Mouse (Mus musculus): Measurements from ENCODE around the gene Gm42906. TPM values are rescaled to one million over a fixed set of nuclear protein-coding genes. Genes with fewer than 3 reads are reported as not detected.

Gene Gm42906
- polyA plus RNA-seq, 2 experiments from 2014 or later = not detected

DNA sequence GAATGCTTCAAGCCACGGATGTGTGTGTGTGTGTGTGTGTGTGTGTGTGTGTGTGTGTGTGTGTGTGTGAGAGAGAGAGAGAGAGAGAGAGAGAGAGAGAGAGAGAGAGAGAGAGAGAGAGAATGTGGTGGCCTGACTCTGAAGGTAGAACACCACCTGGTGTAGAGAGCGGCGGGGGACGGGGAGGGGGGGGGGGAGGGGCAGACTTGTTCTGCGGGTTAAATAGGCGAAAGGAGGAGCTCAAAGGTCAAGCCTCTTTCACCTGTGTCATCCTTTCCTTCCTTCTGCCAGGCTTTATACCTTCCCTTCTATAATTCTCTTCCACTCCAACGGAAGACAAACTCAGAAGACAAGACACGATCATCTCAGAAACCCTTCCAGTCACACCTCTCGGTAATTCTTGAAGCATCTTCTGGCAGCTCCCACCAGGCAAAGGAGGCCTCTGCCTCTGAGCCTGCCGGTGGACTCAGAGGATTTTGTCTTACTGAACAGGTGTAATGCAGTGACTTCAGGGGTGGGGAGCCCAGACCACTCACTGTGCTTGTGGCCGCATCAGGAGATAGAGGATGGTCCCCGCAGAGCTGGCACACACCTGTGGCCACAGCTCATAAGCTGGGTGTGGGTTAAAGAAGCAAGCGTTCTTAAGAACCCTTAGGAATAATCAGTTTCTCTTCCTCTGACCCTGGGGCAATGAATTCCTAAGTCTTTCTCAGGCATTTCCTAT lies 195.2 kb downstream of the Gm42906 start:
- ATAC-seq = no peak

DNA sequence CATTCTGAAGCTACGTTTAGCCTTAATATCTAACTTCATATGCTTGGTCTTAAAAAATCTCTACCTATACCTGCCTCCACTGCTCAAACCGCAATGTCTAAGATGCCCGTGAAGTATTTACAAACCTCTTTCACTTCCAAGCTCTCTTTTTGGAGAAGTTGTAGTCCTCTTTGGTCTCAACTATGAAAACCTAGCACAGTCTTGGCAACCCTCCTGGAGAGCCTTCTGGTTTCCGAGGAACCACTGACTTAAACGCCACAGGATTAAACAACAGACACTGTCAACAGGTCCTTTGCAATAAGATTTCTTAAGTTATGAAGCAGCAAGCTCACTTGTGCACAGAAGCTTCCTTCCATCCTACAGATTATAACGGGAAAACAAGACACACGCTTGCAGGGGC lies 196.1 kb downstream of the Gm42906 start:
- ATAC-seq = no peak

DNA sequence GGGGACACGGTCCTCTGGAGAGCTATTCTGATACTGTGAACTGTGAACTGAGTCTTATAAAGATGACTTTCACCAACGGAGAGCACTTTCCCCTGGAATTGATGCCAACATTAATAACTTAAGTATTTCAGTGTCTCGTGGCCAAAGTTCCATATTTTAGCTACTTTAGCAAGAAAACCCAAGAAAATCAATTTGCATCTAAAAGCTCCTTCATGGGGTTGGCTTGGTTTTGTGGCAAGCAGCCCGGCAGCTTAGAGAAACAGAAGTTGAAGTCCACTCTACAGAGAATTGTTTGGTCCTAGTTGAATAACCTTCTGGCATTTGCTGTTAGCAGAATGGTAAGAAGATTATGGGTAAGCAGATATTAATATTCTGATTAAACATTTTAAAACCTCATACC lies 196.6 kb downstream of the Gm42906 start:
- ATAC-seq = no peak

DNA sequence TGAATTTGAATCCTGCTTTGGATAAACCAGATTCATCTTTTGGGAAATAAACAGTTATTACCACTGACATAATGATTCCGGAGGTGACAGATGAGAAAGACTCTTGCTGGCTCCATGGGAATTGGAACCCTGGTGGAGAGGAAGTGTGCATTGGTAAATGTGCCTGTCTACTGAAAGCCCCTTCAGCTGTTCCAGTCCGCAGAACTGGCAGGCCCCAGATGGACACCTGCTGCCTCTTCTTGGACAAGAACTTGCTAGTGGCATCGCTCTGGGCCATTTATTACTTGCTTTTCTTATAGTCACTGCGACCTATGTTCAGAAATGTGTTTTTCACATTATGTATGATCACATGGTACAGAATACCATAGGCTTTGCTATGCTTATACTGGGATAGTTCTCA lies 197.5 kb downstream of the Gm42906 start:
- ATAC-seq = no peak

DNA sequence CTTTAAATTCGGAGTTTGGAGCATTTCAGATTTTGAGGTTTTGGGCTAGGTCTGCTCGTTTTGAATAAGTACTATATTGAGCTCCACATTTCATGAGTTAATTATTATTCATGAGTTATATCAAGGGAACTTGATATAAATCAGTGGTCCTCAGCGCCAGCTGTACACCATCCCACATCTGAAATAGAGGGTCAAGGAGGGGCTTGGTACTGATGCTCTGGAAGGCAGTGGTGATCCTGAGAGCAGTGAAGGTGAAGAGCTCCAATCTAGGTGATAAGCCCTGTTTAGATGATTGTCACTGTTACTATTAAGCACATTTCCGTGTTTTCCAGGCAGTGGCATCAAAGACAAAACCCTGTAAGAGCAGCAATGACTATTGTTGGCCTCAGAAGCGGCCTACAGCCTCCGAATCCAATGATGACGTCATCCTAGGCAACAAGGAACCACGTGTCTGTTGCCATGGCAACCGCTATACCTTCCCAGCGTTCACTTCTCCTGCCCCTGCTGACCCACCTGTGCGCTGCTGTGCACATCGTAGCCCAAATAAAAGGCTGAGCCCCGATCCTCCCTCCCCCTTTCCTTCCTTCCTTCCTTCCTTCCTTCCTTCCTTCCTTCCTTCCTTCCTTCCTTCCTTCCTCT lies 199.5 kb downstream of the Gm42906 start:
- no peak for ATAC-seq

DNA sequence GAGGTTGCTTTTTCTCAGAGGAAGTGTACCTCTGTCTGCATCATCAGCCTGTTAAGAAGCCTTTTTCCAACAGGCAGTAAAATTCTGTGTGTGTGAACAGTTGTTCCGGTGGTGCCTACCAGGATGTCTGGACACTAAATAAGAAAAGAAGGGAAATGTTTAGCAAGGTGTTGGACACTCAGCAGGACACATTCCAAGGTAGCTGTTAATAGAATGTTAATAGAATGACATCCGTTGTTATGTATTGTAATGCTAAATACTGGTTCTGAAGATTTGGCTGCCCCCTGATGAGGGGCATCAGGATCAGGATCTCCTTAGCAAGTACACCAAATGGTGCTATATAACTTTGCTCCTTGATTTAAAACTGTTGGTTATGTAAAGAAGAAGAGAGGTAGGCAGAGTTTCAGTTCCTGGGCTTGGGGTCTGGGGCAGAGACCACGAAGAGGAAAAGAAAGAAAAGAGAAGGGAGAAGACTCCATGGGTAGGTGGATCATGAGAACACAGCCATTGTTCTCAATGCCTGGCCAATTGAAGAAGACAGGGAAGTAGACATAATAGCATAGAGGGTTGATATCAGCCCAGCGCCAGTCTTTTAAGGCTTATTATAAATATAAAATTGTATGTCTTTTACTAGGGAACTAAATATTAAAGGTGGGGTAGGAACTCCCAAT lies 204.1 kb downstream of the Gm42906 start:
- ATAC-seq = no peak

DNA sequence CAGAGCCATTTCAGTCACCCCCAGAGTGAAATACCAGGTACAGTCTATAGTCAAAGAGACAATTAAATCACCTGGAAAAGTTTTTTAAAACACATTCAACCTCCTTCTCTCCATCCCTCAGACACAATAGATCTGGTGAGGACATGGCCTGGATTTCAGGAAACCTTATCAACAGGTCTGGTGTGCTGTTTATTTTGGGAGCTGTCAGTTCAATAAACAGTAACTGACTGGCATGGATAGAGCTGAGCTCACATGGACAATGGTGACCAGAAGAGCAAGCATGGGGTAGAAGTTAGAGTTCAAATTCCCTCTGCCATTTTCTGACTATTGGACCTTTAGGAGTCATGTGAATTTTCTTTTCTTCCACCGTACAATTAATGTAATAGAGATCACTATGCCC lies 205.2 kb downstream of the Gm42906 start:
- no peak for ATAC-seq

DNA sequence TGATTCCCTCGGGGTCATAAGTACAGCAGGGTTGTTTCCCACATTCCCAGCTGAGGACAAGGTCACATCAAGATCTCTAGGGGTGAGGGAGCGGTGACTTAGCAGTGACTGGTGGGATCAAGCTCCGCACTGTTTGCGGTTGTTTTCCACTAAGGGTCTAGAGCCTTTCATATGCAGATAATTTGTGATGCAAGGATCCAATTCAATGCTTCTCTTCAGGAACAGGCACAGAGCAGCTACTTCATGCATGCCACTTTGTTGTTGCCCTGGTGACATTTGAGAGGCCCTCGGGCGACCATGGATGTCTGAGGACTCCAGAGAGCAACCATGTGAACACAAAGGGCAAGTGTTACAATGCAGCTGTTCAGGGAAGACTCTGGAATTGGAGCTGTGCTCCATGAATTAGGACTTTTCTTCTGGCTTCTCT lies 209.3 kb downstream of the Gm42906 start:
- ATAC-seq = no peak

DNA sequence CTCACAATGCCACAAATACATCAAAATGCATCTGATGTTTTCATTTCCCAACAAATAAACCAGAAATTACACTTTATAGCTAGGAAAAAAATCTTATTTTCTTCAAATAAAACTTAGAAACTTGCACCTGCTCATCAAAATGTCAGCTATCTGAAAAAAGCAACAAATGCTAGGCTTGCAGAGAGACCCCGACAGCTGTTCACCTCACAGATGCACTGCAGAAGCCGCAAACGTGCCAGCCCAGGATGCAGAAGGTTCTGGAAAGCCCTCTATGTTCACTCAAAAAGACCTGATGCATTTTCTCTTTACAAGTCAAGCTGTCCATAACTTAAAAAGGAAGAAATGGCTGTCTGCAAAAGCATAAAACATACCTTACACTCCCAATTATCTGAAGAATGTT lies 214.9 kb downstream of the Gm42906 start:
- ATAC-seq = no peak

DNA sequence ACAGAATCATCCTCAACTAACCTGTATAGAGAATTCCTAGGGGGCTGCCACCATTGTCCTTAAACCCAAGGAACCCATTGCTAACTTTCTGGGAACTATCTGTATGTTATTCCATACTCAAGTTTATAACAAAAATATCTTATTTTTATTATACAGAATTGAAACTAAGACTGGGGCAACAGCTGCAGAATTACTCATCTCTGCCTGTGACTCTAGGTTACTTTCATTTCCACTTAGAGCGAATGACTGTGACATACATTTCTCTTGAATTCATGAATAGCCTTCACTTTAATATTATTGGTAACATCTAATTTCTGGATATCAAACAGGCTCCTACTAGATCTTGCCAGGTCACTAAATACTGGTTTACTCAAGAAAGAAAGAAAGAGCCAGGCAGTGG lies 217.1 kb downstream of the Gm42906 start:
- ATAC-seq = no peak

DNA sequence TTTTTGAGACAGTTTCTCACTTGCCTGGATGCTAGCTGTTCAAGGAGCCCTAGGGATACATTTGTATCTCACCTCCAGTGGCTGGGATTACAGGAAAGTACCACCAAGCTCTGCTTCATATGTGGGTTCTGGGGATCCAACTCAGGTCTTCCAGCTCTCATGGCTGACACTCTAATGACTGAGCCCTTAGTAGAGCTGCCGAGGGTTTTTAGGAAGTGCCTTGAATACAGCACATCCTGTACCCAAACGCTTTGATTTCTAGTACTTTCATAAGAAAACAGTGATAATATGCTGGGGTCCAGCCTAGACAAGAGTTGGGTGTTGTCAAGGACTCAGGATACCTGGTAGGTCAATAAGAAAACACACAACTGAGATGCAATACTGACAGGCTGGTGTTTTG lies 217.9 kb downstream of the Gm42906 start:
- no peak for ATAC-seq

DNA sequence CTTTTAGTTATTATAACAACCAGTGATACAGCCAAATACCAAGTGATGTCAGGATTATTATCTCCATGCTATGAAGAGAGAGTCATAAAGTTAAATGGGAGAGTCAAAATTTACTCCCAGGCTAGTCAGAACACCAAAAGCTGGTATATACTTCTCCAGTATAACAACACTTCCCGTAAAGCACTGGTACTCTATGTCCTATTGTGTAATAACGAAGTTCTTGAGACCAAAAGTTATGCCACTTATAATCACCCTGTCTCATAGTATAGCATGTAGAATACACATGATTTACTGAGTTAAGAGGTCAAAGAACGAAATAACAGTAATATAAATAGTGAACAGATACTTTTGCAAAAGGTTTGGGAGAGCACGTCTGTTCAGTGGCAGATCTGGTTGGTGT lies 222.9 kb downstream of the Gm42906 start:
- ATAC-seq = no peak

DNA sequence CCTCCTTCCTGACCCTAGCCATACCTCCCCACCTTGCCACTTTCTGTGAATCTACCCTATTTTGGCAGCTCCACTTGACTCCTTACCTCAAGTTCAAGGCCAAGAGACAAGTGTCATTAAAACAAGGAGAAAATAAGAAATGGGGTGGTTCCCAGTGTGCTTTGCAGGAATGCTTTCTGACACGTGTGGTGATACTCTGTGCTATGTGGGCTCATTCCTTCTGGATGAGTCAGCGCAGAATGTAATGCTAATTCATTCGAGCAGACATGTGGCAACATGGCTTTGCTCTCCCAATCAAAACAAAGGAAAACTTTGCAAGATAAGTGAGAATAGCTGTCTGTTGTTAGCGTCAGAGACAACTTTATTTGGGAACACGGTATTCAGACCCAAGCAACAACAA lies 225.0 kb downstream of the Gm42906 start:
- ATAC-seq = no peak

DNA sequence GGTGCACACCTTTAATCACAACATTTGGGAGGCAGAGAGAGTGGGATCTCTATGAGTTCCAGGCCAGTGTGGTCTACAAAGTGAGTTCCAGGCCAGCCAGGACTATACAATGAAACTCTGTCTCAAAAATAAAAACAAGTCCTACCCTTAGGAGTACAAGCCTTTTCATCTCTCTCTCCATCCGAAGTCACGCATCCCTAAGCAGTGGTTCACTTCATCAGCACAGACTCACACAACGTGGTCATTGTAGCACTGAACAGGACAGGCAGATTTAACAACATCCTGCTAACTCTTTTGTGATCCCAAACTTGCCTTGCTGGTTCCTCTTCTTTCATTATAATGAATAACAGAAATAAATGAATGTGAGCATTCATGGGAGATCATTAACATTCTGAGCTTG lies 226.7 kb downstream of the Gm42906 start:
- no peak for ATAC-seq

DNA sequence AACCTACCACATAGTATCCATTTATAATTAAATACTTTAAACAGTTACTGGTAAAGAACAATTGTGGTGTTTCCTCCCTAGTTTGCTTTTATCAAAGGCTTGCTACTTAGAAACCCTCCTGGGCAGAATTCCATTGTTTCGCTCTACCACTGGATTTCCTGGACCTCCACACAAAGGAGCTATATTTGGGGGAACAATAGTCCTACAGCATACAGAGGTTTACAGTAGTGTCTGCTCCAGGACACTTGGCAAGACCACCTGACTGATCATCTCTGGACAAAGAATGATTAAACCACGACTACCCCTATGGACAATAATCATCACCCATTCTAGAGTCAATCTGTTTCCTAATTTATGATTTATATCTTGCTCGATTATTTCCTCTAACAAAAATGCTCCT lies 228.7 kb downstream of the Gm42906 start:
- ATAC-seq = no peak

DNA sequence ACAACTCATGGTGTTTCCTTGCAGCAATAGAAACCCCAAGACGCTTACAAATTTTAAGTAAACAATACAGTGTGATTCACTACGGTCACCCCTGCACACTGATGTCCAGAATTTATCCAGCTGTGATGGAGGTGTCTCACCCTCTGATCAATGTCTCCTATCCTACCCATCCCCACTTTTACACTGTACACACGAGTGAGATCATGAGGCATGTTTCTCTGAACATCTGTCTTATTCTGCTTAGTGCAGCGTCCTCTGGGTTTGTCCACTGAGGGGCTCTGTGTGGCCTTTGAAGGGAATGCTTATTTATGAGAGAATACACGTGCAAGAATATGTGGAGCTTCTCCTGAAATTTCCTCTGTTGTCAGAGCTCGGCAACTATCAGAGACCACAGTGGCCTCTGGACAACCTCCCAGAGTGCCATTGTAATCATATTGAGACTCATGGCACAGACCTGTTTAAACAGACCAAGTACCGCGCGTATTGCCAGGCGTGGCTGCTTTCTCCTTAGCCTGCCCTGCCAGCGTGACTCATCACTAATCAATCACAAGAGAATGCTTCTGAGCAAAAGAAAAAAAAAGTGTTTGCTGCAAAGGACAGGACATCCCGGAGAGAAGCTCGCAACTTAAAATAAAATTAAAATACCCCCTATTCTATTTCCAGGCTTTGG lies 231.2 kb downstream of the Gm42906 start:
- ATAC-seq = no peak

DNA sequence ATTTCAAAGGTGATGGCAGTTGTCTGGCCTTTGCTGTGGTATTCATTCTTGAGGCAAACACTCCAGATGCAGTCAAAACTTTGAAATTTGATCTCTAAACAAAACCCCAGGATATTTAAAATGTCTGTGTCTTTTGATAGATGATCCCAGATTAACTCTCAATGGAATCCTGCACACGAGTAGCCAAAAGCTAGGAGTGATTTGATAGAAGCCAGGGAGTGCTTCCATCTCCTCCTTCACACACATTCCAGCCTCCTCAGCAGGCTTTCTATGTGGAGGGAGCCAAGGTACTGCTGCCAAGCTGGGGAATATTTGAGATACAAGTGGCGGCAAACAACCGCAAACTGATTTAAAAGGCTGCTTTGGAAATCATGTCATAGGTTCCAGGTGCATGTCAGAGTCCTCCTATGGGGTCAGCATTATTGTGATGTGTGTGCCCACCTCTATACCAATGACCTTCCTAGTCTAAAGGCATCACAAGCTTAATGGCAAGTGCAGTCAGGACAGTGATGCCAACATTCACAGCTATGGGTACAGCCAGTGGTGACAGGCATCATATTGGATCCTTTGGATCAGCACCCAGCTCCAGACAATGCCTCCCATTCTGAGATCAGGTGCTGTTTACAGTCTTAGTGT lies 234.0 kb downstream of the Gm42906 start:
- ATAC-seq = no peak

DNA sequence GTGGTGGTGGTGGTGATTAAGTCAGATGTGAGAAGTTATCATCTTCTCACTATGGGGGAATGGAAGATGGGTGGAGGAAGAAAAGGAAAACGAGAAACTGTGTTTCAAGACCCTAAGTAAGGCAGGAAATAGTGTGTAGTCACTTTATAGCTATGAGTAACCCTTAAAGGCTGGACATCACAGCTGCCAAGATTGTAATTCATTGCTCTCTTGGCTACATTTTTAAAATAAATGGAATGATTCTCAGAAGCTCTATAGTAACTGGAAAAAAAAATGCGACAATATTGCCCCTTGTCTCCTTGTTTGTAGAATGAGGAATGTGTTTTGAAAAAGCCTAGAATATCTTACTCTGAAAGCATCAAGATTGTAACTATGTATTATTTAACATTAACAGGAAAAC lies 235.7 kb downstream of the Gm42906 start:
- no peak for ATAC-seq

DNA sequence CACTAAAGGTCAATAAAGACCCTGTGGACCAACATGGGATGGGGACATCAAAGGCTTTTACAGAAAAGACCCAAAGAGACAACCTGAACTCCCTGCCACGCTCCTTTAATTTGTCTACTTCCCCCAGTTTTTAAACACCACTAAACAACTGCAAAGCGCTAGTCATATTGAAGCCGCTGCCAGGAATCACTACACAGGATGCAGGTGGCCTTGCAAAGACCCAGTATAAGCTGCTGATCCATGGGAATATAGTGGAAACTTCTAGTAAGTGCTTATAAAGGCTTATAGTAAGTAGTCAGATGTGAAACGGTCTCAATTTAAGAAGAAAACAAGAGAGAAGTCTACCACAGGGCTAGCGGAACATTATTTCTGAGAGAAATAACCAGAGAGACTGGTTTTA lies 237.2 kb downstream of the Gm42906 start:
- no peak for ATAC-seq

DNA sequence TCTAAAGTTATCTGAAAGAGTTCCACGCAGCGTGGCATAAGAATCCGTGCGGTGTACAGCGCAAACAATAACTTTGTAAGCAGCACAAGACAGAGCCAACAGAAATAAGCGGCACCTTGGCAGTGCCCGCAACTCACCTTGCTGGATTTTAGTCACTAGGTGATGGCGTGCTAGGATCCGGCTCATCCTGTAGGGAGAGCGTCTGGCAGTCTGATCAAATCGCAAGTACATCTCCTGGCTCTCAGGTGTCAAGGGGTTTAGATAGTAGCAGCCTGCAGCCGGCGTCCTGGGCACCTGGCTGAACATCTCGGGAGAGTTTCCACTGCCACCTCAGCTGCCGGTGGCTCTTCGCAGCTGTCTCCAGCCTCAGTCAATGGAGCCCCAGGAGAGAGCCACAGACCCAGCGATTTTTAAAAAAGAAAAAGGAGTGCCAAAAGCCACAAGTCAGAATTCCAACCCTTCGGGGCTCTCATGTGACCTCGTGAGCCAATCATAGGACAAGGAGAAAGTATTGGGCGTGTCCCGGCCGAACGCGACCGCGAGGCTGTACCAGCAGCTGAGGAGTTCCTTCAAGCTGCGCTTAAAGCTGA lies 238.1 kb downstream of the Gm42906 start:
- ATAC-seq = no peak

DNA sequence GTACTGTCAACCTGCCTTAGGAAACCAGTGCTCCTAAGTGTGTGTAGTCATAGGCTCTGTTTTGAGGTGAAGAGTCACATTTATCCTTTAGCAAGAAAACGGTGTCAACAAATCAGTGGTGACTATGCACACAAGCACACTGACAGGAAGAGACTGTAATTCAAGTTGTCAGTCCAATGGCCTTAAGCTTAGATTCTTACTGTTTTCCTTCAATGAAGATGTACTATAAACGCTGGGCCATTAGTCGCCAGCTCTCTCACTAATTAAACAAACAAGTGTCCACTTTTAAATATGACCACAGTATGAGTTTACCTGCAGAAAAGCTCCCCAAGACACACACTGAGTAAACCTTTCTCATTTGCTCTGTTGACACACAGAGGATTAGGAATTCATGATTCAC lies 238.6 kb downstream of the Gm42906 start:
- no peak for ATAC-seq

DNA sequence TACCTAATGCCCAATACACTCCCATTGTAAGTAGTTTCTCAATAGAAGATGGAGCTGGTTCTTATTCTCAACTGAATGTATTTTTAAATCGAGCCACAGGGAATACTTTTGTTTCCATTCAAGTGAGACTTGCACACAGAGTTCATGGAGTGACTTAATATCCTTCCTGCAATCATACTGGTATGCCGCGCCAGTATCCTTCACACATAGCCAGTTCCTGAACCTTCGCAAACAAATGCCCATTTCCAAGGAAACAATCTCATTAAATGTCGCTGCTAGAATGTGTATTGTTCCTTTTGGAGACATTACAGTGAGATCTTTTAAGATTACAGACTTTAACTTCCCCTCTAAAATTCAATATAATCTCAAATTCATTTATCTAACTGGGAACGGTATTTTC lies 239.3 kb downstream of the Gm42906 start:
- ATAC-seq = no peak

DNA sequence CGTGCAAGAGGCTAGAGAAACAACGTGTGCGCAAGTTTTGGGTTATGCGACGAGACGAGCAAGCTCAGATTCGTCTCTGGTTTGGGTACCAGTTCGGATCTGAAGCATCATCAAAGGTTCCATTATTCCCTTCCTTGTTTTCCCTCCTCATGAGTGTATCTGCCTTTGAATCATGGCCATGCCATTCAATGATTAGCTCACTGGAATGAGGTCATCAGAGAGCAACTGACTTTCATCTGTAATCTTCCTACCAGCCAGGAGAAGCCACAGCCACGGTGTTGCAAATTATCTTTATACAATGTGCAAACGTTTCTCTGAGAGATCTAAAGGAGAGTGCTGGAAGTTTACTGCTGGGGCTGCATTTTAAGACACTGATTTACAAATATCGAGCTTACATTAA lies 240.6 kb downstream of the Gm42906 start:
- ATAC-seq = no peak
